Mouse (Mus musculus) limb, embryonic 12.5 days (tissue): Measurements from ENCODE around the gene Arl15. TPM values are rescaled to one million over a fixed set of nuclear protein-coding genes. Genes with fewer than 3 reads are reported as not detected.

Experiments
- ATAC-seq: fragments of 200-750 bp; cut with Nextera tagmentation; 2 replicates; pipeline ENCODE4 v1.8.0; 2017; ENCODE audit warnings: low read depth, moderate TSS enrichment; ENCODE audit not compliant: insufficient number of reproducible peaks, insufficient read depth, low FRiP score, low TSS enrichment
- H3K27ac ChIP-seq: fragments of 300-500 bp; sonication (generic); 2 replicates; pipeline ENCODE4 v1.5.1; 2016; ENCODE audit warnings: mild to moderate bottlenecking, moderate library complexity
- H3K27me3 ChIP-seq: fragments of 300-500 bp; sonication (generic); 2 replicates; pipeline ENCODE4 v1.6.1; 2016; ENCODE audit warnings: mild to moderate bottlenecking, moderate library complexity
- H3K36me3 ChIP-seq: fragments of 300-500 bp; sonication (generic); 2 replicates; pipeline ENCODE4 v1.6.1; 2016; ENCODE audit warnings: mild to moderate bottlenecking, moderate library complexity
- H3K4me1 ChIP-seq: fragments of 300-500 bp; sonication (generic); replicated peaks from 2 replicates; pipeline ENCODE4 v1.6.1; 2016
- H3K4me2 ChIP-seq: fragments of 300-500 bp; sonication (generic); 2 replicates; pipeline ENCODE4 v1.6.1; 2016; ENCODE audit warnings: mild to moderate bottlenecking, moderate library complexity
- H3K4me3 ChIP-seq: fragments of 300-500 bp; sonication (generic); replicated peaks from 2 replicates; pipeline ENCODE4 v1.5.1; 2016; ENCODE audit warnings: mild to moderate bottlenecking
- H3K9ac ChIP-seq: fragments of 300-500 bp; sonication (generic); replicated peaks from 2 replicates; pipeline ENCODE4 v1.6.1; 2016; ENCODE audit warnings: mild to moderate bottlenecking, moderate library complexity
- H3K9me3 ChIP-seq: fragments of 300-500 bp; sonication (generic); 2 replicates; pipeline ENCODE4 v1.6.1; 2016; ENCODE audit warnings: mild to moderate bottlenecking, moderate library complexity
- WGBS: fragments of 180-500 bp; shearing (Covaris S2); methylation state at CpG from one replicate; pipeline ENCODE4 v1.1.7; 2016; 5-methylcytosine and 5-hydroxymethylcytosine counted together
- polyA plus RNA-seq: library from polyadenylated mRNA; unstranded; fragments of >200 nt; fragmentation: Nextera tagmentation; extraction: Ambion mirVana; gene quantifications from 2 replicates; pipeline ENCODE4 v1.2.1, GENCODE M21; 2016

Gene Arl15
- polyA plus RNA-seq, 1 experiment from 2014 or later, result 17.4 TPM

DNA sequence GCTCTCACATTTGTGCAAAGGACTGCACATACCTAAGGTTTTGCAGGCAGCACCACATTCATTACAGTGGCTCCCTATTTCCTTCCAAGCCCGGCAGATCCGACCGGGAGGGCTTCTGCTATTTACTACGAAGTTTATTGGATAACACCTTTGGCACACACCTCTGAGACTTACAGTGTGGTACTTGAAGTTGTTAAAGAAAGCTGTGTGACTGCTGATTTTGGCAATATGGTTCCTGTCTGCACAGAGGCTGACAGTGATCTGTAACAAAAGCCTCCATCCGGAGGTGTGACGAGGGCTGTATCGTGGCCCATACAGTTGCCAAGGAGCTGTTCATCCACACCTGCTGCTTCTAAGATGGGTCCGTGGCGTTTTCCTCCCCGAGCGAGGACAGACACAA lies 335.7 kb downstream of the Arl15 start:
- H3K4me2 ChIP-seq, result no peak overlapping the region
- 49% methylated on average over 11 of the region's 11 CpGs for WGBS

GRCm38 (mm10) chr13:114130566-114131319 lies 336.4 kb downstream of the Arl15 start:
- Histone ChIP-seq H3K27me3 (no peaks in the 10 kb centered on the region), H3K4me1 (peaks cover 13% of the 10 kb centered on the region), H3K9ac (no peak overlapping the region), H3K27ac (no peak overlapping the region), H3K9me3 (peaks cover 4% of the 10 kb centered on the region; the same call in 1 of the 2 replicates), H3K4me3 (no peak overlapping the region), H3K4me2 (no peak overlapping the region), H3K36me3 (no peaks in the 10 kb centered on the region)
- no peak for ATAC-seq
- 54% methylated on average over 11 of the region's 11 CpGs for WGBS

More for the DNA sequence above, 335.7 kb downstream of the Arl15 start:
- 0 out of 2 replicates have a peak, but pooled peaks have one; percentile 17 for ATAC-seq
- peak overlapping the region; percentile 66 for H3K27ac ChIP-seq
- no peaks in the 10 kb centered on the region for H3K36me3 ChIP-seq
- H3K4me1 ChIP-seq, result peaks cover 15% of the 10 kb centered on the region
- H3K27me3 ChIP-seq, result no peaks in the 10 kb centered on the region
- H3K4me3 ChIP-seq, result no peak overlapping the region
- H3K9me3 ChIP-seq, result peaks cover 4% of the 10 kb centered on the region; the same call in 1 of the 2 replicates
- no peak overlapping the region for H3K9ac ChIP-seq

- Histone ChIP-seq H3K9me3 (no peaks in the 10 kb centered on the region), H3K4me1 (peaks cover 18% of the 10 kb centered on the region), H3K4me2 (no peak overlapping the region), H3K27me3 (no peaks in the 10 kb centered on the region), H3K27ac (peak overlapping the region; percentile 62; the same call in 1 of the 2 replicates), H3K36me3 (no peaks in the 10 kb centered on the region), H3K4me3 (no peak overlapping the region), H3K9ac (no peak overlapping the region)
- no peak for ATAC-seq
- 63% methylated on average over 8 of the region's 8 CpGs for WGBS
Measured at GRCm38 (mm10) chr13:114138921-114139320, 344.6 kb downstream of the Arl15 start.

DNA sequence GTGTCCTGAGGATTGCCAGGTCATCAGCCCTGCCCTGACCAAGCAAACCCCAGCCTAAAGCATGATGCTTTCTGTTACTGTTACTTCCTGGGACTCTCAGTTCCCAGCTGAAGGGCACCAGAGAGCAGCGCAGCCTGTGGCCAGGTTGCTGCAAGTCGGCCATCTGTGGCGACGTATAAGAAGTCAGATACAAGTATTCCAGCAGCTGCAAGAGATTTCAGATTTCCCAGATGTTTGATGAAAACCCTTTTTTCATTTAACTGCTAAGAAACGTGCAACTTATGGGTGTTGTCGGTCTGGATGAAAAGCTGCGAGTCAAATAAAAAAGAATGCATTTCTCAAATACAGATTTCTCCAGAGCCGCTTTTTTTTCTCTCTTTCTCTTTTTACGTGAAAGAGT lies 345.3 kb downstream of the Arl15 start:
- H3K36me3 ChIP-seq, result no peaks in the 10 kb centered on the region
- H3K4me3 ChIP-seq, result no peak overlapping the region
- ATAC-seq, result no peak
- WGBS, result 61% methylated on average over 9 of the region's 9 CpGs
- peak overlapping the region; percentile 62 for H3K27ac ChIP-seq
- H3K9ac ChIP-seq, result no peak overlapping the region
- no peaks in the 10 kb centered on the region for H3K27me3 ChIP-seq
- no peaks in the 10 kb centered on the region for H3K9me3 ChIP-seq
- peaks cover 20% of the 10 kb centered on the region for H3K4me1 ChIP-seq
- H3K4me2 ChIP-seq, result no peak overlapping the region

GRCm38 (mm10) chr13:114142826-114143225 lies 348.5 kb downstream of the Arl15 start:
- Histone ChIP-seq H3K4me1 (peaks cover 22% of the 10 kb centered on the region), H3K9me3 (no peaks in the 10 kb centered on the region), H3K4me3 (no peak overlapping the region), H3K27ac (no peak overlapping the region), H3K9ac (no peak overlapping the region), H3K27me3 (no peaks in the 10 kb centered on the region), H3K36me3 (no peaks in the 10 kb centered on the region), H3K4me2 (no peak overlapping the region)
- no peak for ATAC-seq
- WGBS, result 84% methylated on average over 8 of the region's 8 CpGs

GRCm38 (mm10) chr13:114143247-114143646 lies 348.9 kb downstream of the Arl15 start:
- Histone ChIP-seq H3K9ac (no peak overlapping the region), H3K36me3 (no peaks in the 10 kb centered on the region), H3K4me3 (no peak overlapping the region), H3K4me2 (no peak overlapping the region), H3K27me3 (no peaks in the 10 kb centered on the region), H3K27ac (no peak overlapping the region), H3K9me3 (no peaks in the 10 kb centered on the region), H3K4me1 (peaks cover 22% of the 10 kb centered on the region)
- WGBS, result 84% methylated on average over 1 of the region's 1 CpGs
- ATAC-seq, result no peak

- Histone ChIP-seq H3K4me3 (no peak overlapping the region), H3K9me3 (no peaks in the 10 kb centered on the region), H3K27ac (no peak overlapping the region), H3K9ac (no peak overlapping the region), H3K4me2 (no peak overlapping the region), H3K36me3 (no peaks in the 10 kb centered on the region), H3K27me3 (no peaks in the 10 kb centered on the region), H3K4me1 (peaks cover 16% of the 10 kb centered on the region)
- 49% methylated on average over 15 of the region's 15 CpGs for WGBS
- ATAC-seq, result no peak
Measured at GRCm38 (mm10) chr13:114144052-114145046, 350.0 kb downstream of the Arl15 start.

DNA sequence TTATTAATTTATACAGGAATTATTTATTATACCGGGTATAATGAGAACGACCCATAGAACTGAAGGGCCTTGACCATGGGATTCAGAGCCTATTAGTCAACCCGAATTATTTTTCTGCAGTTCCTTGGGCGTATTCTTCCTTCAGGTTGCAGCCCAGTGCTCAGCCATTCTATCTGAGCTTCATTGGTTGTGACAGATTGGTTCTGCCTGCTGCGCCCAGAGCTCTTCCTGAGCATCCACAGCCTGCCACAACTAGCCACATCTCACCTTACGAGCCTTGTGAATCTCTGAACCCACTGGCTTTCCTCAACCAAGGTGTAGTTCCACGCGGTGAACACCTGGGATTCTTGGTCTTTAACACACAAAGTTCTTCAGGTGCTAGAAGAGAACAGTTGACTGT lies 350.9 kb downstream of the Arl15 start:
- H3K9ac ChIP-seq, result no peak overlapping the region
- ATAC-seq, result no peak
- WGBS, result 93% methylated on average over 8 of the region's 8 CpGs
- H3K36me3 ChIP-seq, result no peaks in the 10 kb centered on the region
- H3K4me3 ChIP-seq, result no peak overlapping the region
- H3K4me1 ChIP-seq, result peaks cover 14% of the 10 kb centered on the region
- no peaks in the 10 kb centered on the region for H3K27me3 ChIP-seq
- H3K27ac ChIP-seq, result no peak overlapping the region
- H3K4me2 ChIP-seq, result no peak overlapping the region
- no peaks in the 10 kb centered on the region for H3K9me3 ChIP-seq

DNA sequence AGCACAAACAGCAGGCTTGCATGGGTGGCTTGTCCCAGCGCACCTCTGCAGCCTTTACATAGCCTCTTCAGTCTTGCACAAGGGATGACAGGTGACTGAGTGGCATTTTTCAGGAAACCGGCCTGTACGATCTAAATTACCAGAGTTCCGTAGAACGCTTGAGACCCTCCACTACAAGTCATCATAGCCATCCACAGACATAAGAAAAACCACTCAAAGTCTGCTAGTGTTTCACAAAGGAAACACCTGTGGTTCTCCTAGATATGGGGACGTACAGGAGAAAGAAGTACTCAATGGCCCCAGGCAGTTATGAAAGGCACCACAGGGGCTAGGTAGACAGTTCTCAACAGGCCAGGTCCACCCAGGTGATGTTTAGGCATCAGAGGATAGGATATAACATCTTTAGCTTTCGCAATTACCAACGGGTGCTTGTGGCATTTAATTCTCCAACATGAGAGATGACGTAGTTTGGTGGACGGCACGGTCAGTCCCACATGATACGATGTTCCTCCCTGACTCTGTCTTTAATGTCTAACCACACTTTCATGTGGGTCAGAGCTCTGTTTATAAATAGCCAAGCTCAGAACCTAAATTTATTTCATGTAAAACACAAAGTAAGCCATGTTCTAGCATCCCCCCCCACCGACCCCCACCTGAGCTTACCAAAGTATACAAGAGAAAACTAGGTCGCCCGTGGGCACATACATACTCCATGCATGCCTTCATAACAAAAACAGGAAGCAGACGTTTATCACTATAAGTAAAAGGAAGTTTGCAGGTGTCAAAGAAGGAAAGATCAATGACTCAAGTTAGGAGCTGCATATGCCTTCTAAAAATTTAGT lies 356.8 kb downstream of the Arl15 start:
- H3K27me3 ChIP-seq, result no peaks in the 10 kb centered on the region
- H3K9me3 ChIP-seq, result no peaks in the 10 kb centered on the region
- WGBS, result 79% methylated on average over 16 of the region's 16 CpGs
- H3K4me3 ChIP-seq, result no peak overlapping the region
- peak overlapping the region; percentile 56; the same call in 1 of the 2 replicates for H3K27ac ChIP-seq
- no peak for ATAC-seq
- H3K4me1 ChIP-seq, result 0 out of 2 replicates have a peak, but pooled peaks cover 6% of the 10 kb centered on the region
- peaks cover 9% of the 10 kb centered on the region; the same call in 1 of the 2 replicates for H3K36me3 ChIP-seq
- H3K4me2 ChIP-seq, result no peak overlapping the region
- no peak overlapping the region for H3K9ac ChIP-seq

DNA sequence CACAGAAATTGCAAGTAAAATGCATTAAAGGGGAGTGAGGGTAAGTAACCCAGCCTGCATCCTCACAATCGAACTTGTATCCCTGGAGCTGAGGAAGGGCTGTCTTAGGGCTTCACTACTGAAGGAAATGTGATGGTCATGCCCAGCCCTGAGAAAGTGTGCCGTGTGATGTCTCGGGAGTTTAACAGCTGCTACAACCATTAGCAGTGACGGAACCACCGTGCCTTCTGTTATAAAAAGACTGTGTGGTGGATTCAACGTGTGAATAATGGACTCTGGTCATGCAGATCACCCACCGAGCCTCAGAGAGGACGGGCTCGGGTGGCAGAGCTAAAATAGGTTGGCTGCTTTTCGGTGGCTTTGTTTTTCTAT lies 357.4 kb downstream of the Arl15 start:
- Histone ChIP-seq H3K9ac (no peak overlapping the region), H3K4me3 (no peak overlapping the region), H3K36me3 (peaks cover 9% of the 10 kb centered on the region; the same call in 1 of the 2 replicates), H3K27me3 (no peaks in the 10 kb centered on the region), H3K4me1 (0 out of 2 replicates have a peak, but pooled peaks cover 6% of the 10 kb centered on the region), H3K9me3 (no peaks in the 10 kb centered on the region), H3K4me2 (no peak overlapping the region), H3K27ac (no peak overlapping the region)
- 61% methylated on average over 10 of the region's 10 CpGs for WGBS
- no peak for ATAC-seq
